Mouse (Mus musculus): ENCODE measurements around the gene 2310061I04Rik. TPM values are rescaled to one million over a fixed set of nuclear protein-coding genes. Genes with fewer than 3 reads are reported as not detected.
A peak's percentile ranks its signal among the peaks of the same experiment; 100 is the strongest.

2310061I04Rik gene
- polyA plus RNA-seq, 1 experiment from 2014 or later, result 23.9 TPM

MicroRNAs within 50 kb of the gene (microRNA counts, 519-probe panel; counts per million panel counts)
- microRNA mmu-miR-1894-3p (not detected), microRNA mmu-miR-1894-5p (1,746 counts per million, percentile 13 among the panel's probes with 10 or more counts)

Small RNA genes lying within 50 kb of the gene (microRNA-seq; reads per million reads assigned to microRNA genes)
- gene Gm28033 (not detected), gene Mir1894 (not detected)

Other genes with a start within 250 kb of the 2310061I04Rik start
- gene Vars2, start 229.8 kb downstream of the 2310061I04Rik start, polyA plus RNA-seq (2015; fragmentation: Nextera tagmentation; extraction: Ambion mirVana), result 18.6 and 21.5 TPM in 2 replicates
- gene Gtf2h4, start 223.7 kb downstream of the 2310061I04Rik start, polyA plus RNA-seq (2015; fragmentation: Nextera tagmentation; extraction: Ambion mirVana), result 36.3 and 39.9 TPM in 2 replicates
- 74.0 and 78.4 TPM in 2 replicates for gene Ddr1, start 192.8 kb downstream of the 2310061I04Rik start, polyA plus RNA-seq (2015; fragmentation: Nextera tagmentation; extraction: Ambion mirVana)
- 14.5 and 16.7 TPM in 2 replicates for gene Ier3, start 75.7 kb downstream of the 2310061I04Rik start, polyA plus RNA-seq (2015; fragmentation: Nextera tagmentation; extraction: Ambion mirVana)
- gene Flot1, start 74.2 kb downstream of the 2310061I04Rik start, polyA plus RNA-seq (2015; fragmentation: Nextera tagmentation; extraction: Ambion mirVana), result 45.3 and 46.0 TPM in 2 replicates
- gene Tubb5, start 59.1 kb downstream of the 2310061I04Rik start, polyA plus RNA-seq (2015; fragmentation: Nextera tagmentation; extraction: Ambion mirVana), result 762 and 772 TPM in 2 replicates
- 15.2 and 19.7 TPM in 2 replicates for gene Mdc1, start 55.9 kb downstream of the 2310061I04Rik start, polyA plus RNA-seq (2015; fragmentation: Nextera tagmentation; extraction: Ambion mirVana)
- 54.0 and 54.7 TPM in 2 replicates for gene Nrm, start 36.1 kb downstream of the 2310061I04Rik start, polyA plus RNA-seq (2015; fragmentation: Nextera tagmentation; extraction: Ambion mirVana)
- 17.0 and 18.6 TPM in 2 replicates for gene Ppp1r18, start 31.8 kb downstream of the 2310061I04Rik start, polyA plus RNA-seq (2015; fragmentation: Nextera tagmentation; extraction: Ambion mirVana)
- gene Dhx16, start 17.6 kb downstream of the 2310061I04Rik start, polyA plus RNA-seq (2015; fragmentation: Nextera tagmentation; extraction: Ambion mirVana), result 37.8 and 41.4 TPM in 2 replicates
- 53.2 and 62.8 TPM in 2 replicates for gene Atat1, start 12.6 kb upstream of the 2310061I04Rik start, polyA plus RNA-seq (2015; fragmentation: Nextera tagmentation; extraction: Ambion mirVana)
- gene Mrps18b, start 19.0 kb upstream of the 2310061I04Rik start, polyA plus RNA-seq (2015; fragmentation: Nextera tagmentation; extraction: Ambion mirVana), result 89.5 and 101 TPM in 2 replicates
- 32.3 and 36.4 TPM in 2 replicates for gene Ppp1r10, start 19.0 kb upstream of the 2310061I04Rik start, polyA plus RNA-seq (2015; fragmentation: Nextera tagmentation; extraction: Ambion mirVana)
- gene Abcf1, start 72.3 kb upstream of the 2310061I04Rik start, polyA plus RNA-seq (2015; fragmentation: Nextera tagmentation; extraction: Ambion mirVana), result 94.0 and 94.7 TPM in 2 replicates
- gene Gnl1, start 82.4 kb upstream of the 2310061I04Rik start, polyA plus RNA-seq (2015; fragmentation: Nextera tagmentation; extraction: Ambion mirVana), result 41.4 and 47.0 TPM in 2 replicates
- gene Prr3, start 82.8 kb upstream of the 2310061I04Rik start, polyA plus RNA-seq (2015; fragmentation: Nextera tagmentation; extraction: Ambion mirVana), result 27.6 and 29.0 TPM in 2 replicates
- 2.6 and 4.2 TPM in 2 replicates for gene H2-T24, start 123.1 kb upstream of the 2310061I04Rik start, polyA plus RNA-seq (2015; fragmentation: Nextera tagmentation; extraction: Ambion mirVana)
- gene H2-T23, start 135.4 kb upstream of the 2310061I04Rik start, polyA plus RNA-seq (2015; fragmentation: Nextera tagmentation; extraction: Ambion mirVana), result 11.4 and 14.8 TPM in 2 replicates
- gene H2-T22, start 145.3 kb upstream of the 2310061I04Rik start, polyA plus RNA-seq (2015; fragmentation: Nextera tagmentation; extraction: Ambion mirVana), result 17.3 and 18.8 TPM in 2 replicates
- 0.09 and 0.13 TPM in 2 replicates for gene Gm6034, start 145.5 kb upstream of the 2310061I04Rik start, polyA plus RNA-seq (2015; fragmentation: Nextera tagmentation; extraction: Ambion mirVana)
- gene Gm11127, start 160.9 kb upstream of the 2310061I04Rik start, polyA plus RNA-seq (2015; fragmentation: Nextera tagmentation; extraction: Ambion mirVana), result 0.28 and 0.50 TPM in 2 replicates
- not detected in 2 replicates for gene Gm19684, start 224.2 kb upstream of the 2310061I04Rik start, polyA plus RNA-seq (2015; fragmentation: Nextera tagmentation; extraction: Ambion mirVana)
- gene Gm7030, start 232.0 kb upstream of the 2310061I04Rik start, polyA plus RNA-seq (2015; fragmentation: Nextera tagmentation; extraction: Ambion mirVana), result 0.30 TPM in 1 of 2 replicates, not detected in the other